In genomic region chr1:23843790-23844189, GRCm38 (mm10) we compare ENCODE assay signal across 24 mouse cellular contexts.
DNase-seq lines count a peak whose midpoint lies in the region; ATAC-seq and TF ChIP-seq lines count a peak whose summit lies in the region.
"Had no signal": no experiment of that assay in that cellular context is flagged by ENCODE, and none has a peak within 500 bp of the region (broad histone marks: within the 10 kb centered on the region; RNA-seq: fewer than 3 reads in every experiment).

No protein-coding gene starts in this region.

- no peak overlapping the region for H3K4me2 ChIP-seq in liver, embryonic 12.5 days
- H3K4me2 ChIP-seq: heart, embryonic 15.5 days; hindbrain, embryonic 15.5 days; intestine, embryonic 15.5 days; midbrain, embryonic 15.5 days; stomach, embryonic 15.5 days had no signal

- DNase-seq in heart, adult 8-10 months (ENCODE audit: low spot score) = peak; percentile 3
- no peak for DNase-seq in heart, embryonic 10.5 days (ENCODE audit: low spot score)
- DNase-seq in liver, adult 2 months (ENCODE audit: extremely low read depth, low read depth, low spot score) = peak; percentile 19
- peak; percentile 28 to 39 for DNase-seq in kidney, adult 8-10 months
- peak; percentile 36 to 45 for DNase-seq in kidney, postnatal 36 days
- no peak for DNase-seq in lung, postnatal 14 days
- DNase-seq: adrenal gland, postnatal 36 days; B cell, adult 2 months; cerebellum, postnatal 10 days; heart, postnatal 4 days; layer of hippocampus, adult 9-11 months; lung, postnatal 10 days; retina, postnatal 1 day; thymus, postnatal 14 days had no signal

- H3K36me3 ChIP-seq in heart, embryonic 10.5 days = peaks cover 56% of the 10 kb centered on the region
- H3K36me3 ChIP-seq in liver, adult 2 months (ENCODE audit: control insufficient read depth, insufficient read depth, low read length) = peaks cover 40% of the 10 kb centered on the region
- H3K36me3 ChIP-seq in liver, embryonic 12.5 days = peaks cover 66% of the 10 kb centered on the region

- H3K27me3 ChIP-seq in heart, embryonic 10.5 days (ENCODE audit: insufficient read depth, poor library complexity, severe bottlenecking) = no peaks in the 10 kb centered on the region
- no peaks in the 10 kb centered on the region for H3K27me3 ChIP-seq in liver, adult 2 months (ENCODE audit: control insufficient read depth, insufficient read depth, low read length)
- no peaks in the 10 kb centered on the region for H3K27me3 ChIP-seq in liver, embryonic 12.5 days (replicated peaks)
- H3K27me3 ChIP-seq: heart, embryonic 15.5 days; hindbrain, embryonic 15.5 days; intestine, embryonic 15.5 days; midbrain, embryonic 15.5 days; stomach, embryonic 15.5 days had no signal

- 89% methylated on average over 7 of the region's 7 CpGs for WGBS in heart, embryonic 10.5 days
- 82% methylated on average over 7 of the region's 7 CpGs for WGBS in liver, adult 2 months
- 87% methylated on average over 7 of the region's 7 CpGs for WGBS in liver, embryonic 12.5 days (ENCODE audit: insufficient replicate concordance)

- no peak for TF ChIP-seq POLR2A in liver, adult 2 months (IDR thresholded peaks at IDR 0.05; ENCODE audit: extremely low read depth, insufficient read depth, low read length)

- no peak overlapping the region for H3K9ac ChIP-seq in liver, adult 2 months (ENCODE audit: low read depth, low read length)
- H3K9ac ChIP-seq in liver, embryonic 12.5 days = no peak overlapping the region
- H3K9ac ChIP-seq: heart, embryonic 15.5 days; hindbrain, embryonic 15.5 days; intestine, embryonic 15.5 days; liver, embryonic 14.5 days; midbrain, embryonic 15.5 days; stomach, embryonic 15.5 days had no signal

- ATAC-seq in liver, embryonic 12.5 days = no peak
- ATAC-seq in erythroblast, adult 5-6 weeks (replicated peaks; ENCODE audit: low FRiP score, poor library complexity, severe bottlenecking) = no peak
- ATAC-seq: forebrain, embryonic 16.5 days; intestine, embryonic 15.5 days; midbrain, embryonic 15.5 days had no signal

- H3K4me3 ChIP-seq in heart, embryonic 10.5 days = no peak overlapping the region
- H3K4me3 ChIP-seq in liver, adult 2 months (ENCODE audit: insufficient read depth, low read depth, low read length) = no peak overlapping the region
- no peak overlapping the region for H3K4me3 ChIP-seq in liver, embryonic 12.5 days
- H3K4me3 ChIP-seq: heart, embryonic 15.5 days; hindbrain, embryonic 15.5 days; intestine, embryonic 15.5 days; midbrain, embryonic 15.5 days; myocyte; stomach, embryonic 15.5 days had no signal

- H3K4me1 ChIP-seq in heart, embryonic 10.5 days = no peaks in the 10 kb centered on the region
- H3K4me1 ChIP-seq in liver, adult 2 months (ENCODE audit: control insufficient read depth, insufficient read depth, low read length) = no peaks in the 10 kb centered on the region
- H3K4me1 ChIP-seq in liver, embryonic 12.5 days = no peaks in the 10 kb centered on the region
- H3K4me1 ChIP-seq: heart, embryonic 15.5 days; intestine, embryonic 15.5 days; midbrain, embryonic 15.5 days; stomach, embryonic 15.5 days had no signal

- no peak overlapping the region for H3K27ac ChIP-seq in heart, embryonic 10.5 days
- H3K27ac ChIP-seq in liver, adult 2 months (replicated peaks; ENCODE audit: insufficient read depth, low read depth, low read length) = no peak overlapping the region
- no peak overlapping the region for H3K27ac ChIP-seq in liver, embryonic 12.5 days
- H3K27ac ChIP-seq: heart, embryonic 15.5 days; intestine, embryonic 15.5 days; liver, embryonic 14.5 days; midbrain, embryonic 15.5 days; stomach, embryonic 15.5 days had no signal

- no peaks in the 10 kb centered on the region for H3K9me3 ChIP-seq in heart, embryonic 10.5 days
- H3K9me3 ChIP-seq in liver, embryonic 12.5 days (replicated peaks) = no peaks in the 10 kb centered on the region
- H3K9me3 ChIP-seq: heart, embryonic 15.5 days; hindbrain, embryonic 15.5 days; intestine, embryonic 15.5 days; midbrain, embryonic 15.5 days; stomach, embryonic 15.5 days had no signal

- TF ChIP-seq CTCF in liver, adult 2 months (IDR thresholded peaks at IDR 0.05; ENCODE audit: low read depth, low read length) = no peak

- no peaks in the 10 kb centered on the region for H3K79me2 ChIP-seq in liver, adult 2 months (ENCODE audit: control insufficient read depth, insufficient read depth, low read length)

Comparison
In these comparisons a context has a peak if more than half of its experiments do, and no peak if none do; other contexts are left out.
1. DNase-seq: peak in heart, adult 8-10 months (single experiment), liver, adult 2 months (single experiment), kidney, adult 8-10 months (2 of 2) and kidney, postnatal 36 days (2 of 2); none in heart, embryonic 10.5 days (single experiment) and lung, postnatal 14 days (single experiment).